Mouse (Mus musculus): ENCODE measurements at regions not wholly inside any gene's neighbourhood (a gene's known extent, or its start where the extent isn't known, plus 50 kb on each side); places are given as distances from the start of the nearest gene placed in this dataset.

GRCm38 (mm10) chr3:18665738-18666137 lies 717.5 kb downstream of the Cypt12 start:
- DNase-seq (ENCODE audit: low read depth, low spot score), result peak; percentile 44

- no peak for DNase-seq (ENCODE audit: low read depth, low spot score)
Observed at GRCm38 (mm10) chr3:18667726-18668125, 719.5 kb downstream of the Cypt12 start.

- no peak for DNase-seq (ENCODE audit: low read depth, low spot score)
Observed at GRCm38 (mm10) chr3:18668936-18669335, 720.7 kb downstream of the Cypt12 start.

GRCm38 (mm10) chr3:18670203-18670700 lies 722.0 kb downstream of the Cypt12 start:
- no peak for DNase-seq (ENCODE audit: low read depth, low spot score)

- DNase-seq (ENCODE audit: low read depth, low spot score), result no peak
Observed at GRCm38 (mm10) chr3:18671681-18672080, 723.5 kb downstream of the Cypt12 start.

- no peak for DNase-seq (ENCODE audit: low read depth, low spot score)
Observed at GRCm38 (mm10) chr3:18683346-18684101, 735.3 kb downstream of the Cypt12 start.

- DNase-seq (ENCODE audit: low read depth, low spot score), result peak; percentile 96
Observed at GRCm38 (mm10) chr3:18695113-18695792, 747.0 kb downstream of the Cypt12 start.

- peak; percentile 89 for DNase-seq (ENCODE audit: low read depth, low spot score)
Observed at GRCm38 (mm10) chr3:18696981-18697660, 748.9 kb downstream of the Cypt12 start.

GRCm38 (mm10) chr3:18698106-18698505 lies 749.9 kb downstream of the Cypt12 start:
- DNase-seq (ENCODE audit: low read depth, low spot score), result peak; percentile 93

- no peak for DNase-seq (ENCODE audit: low read depth, low spot score)
Observed at GRCm38 (mm10) chr3:18705165-18705564, 757.0 kb downstream of the Cypt12 start.

- DNase-seq (ENCODE audit: low read depth, low spot score), result no peak
Observed at GRCm38 (mm10) chr3:18705756-18706155, 757.5 kb downstream of the Cypt12 start.

- no peak for DNase-seq (ENCODE audit: low read depth, low spot score)
Observed at GRCm38 (mm10) chr3:18706356-18706755, 758.1 kb downstream of the Cypt12 start.

- no peak for DNase-seq (ENCODE audit: low read depth, low spot score)
Observed at GRCm38 (mm10) chr3:18707730-18708129, 759.5 kb downstream of the Cypt12 start.

- DNase-seq (ENCODE audit: low read depth, low spot score), result peak; percentile 74
Observed at GRCm38 (mm10) chr3:18711661-18712060, 763.5 kb downstream of the Cypt12 start.

- DNase-seq (ENCODE audit: low read depth, low spot score), result no peak
Observed at GRCm38 (mm10) chr3:18713986-18714385, 765.8 kb downstream of the Cypt12 start.

- DNase-seq (ENCODE audit: low read depth, low spot score), result no peak
Observed at GRCm38 (mm10) chr3:18714968-18715630, 766.9 kb downstream of the Cypt12 start.

- no peak for DNase-seq (ENCODE audit: low read depth, low spot score)
Observed at GRCm38 (mm10) chr3:18715776-18716175, 767.6 kb downstream of the Cypt12 start.

GRCm38 (mm10) chr3:18725507-18725906 lies 777.3 kb downstream of the Cypt12 start:
- DNase-seq (ENCODE audit: low read depth, low spot score), result no peak

- no peak for DNase-seq (ENCODE audit: low read depth, low spot score)
Observed at GRCm38 (mm10) chr3:18731251-18731650, 783.0 kb downstream of the Cypt12 start.

- DNase-seq (ENCODE audit: low read depth, low spot score), result no peak
Observed at GRCm38 (mm10) chr3:18731674-18732073, 783.5 kb downstream of the Cypt12 start.

- no peak for DNase-seq (ENCODE audit: low read depth, low spot score)
Observed at GRCm38 (mm10) chr3:18733540-18733939, 785.3 kb downstream of the Cypt12 start.

GRCm38 (mm10) chr3:18738946-18739345 lies 790.7 kb downstream of the Cypt12 start:
- no peak for DNase-seq (ENCODE audit: low read depth, low spot score)

Measured in R1 (cell line).